Mouse (Mus musculus) right cerebral cortex, postnatal 36 days (tissue): ENCODE measurements at regions not wholly inside any gene's neighbourhood (a gene's known extent, or its start where the extent isn't known, plus 50 kb on each side); places are given as distances from the start of the nearest gene placed in this dataset.
"Not testable (repeated sequence)": the region's sequence is repeated elsewhere in the genome, so short reads cannot be mapped to it uniquely, and the experiment has no call there.

ENCODE experiments used
- DNase-seq, 2 experiments: peaks; one replicate each; pipeline ENCODE4 v3.0.0; 2022; ENCODE audit warnings: low spot score in 2 of 2, mixed read lengths in 1 of 2

DNA sequence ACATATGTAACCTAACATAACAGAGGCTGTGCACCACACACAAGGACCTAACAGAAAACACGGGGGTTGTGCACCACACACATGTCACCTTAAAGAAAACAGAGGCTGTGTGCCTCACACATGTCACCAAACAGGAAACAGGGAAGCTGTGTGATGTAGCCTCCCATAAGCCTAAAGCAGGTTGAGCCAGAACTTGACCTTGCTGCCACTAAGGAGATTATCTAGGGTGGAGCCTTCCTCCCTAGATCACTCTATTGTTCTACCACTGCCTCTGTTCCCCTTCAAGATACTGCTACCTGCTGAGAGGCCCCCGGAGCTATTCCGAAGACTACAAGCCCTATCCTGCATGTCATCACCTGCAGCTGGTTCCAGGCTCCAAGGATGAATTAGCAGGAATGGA, 100.1 kb upstream of the Thrb start:
- not testable (repeated sequence) for DNase-seq

DNA sequence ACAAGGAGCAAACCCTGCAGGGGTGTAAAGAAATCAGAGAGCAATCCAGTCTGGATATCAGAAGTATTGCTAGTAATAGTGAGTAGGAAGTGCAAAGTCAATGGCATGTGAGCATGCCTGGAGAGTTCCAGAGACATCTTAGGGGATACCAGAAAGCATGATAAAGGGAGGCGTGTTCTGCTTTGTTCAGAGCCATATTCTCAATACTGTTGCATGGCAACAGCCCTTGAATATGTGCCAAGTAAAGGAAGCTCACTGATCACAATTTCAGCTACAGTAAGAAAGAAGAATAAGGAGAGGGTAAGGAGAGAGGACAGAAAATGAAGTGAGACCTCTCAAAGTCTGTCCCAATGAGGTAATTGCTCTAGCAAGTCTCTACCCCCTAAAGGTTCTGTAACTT, 92.1 kb upstream of the Thrb start:
- DNase-seq = no peak

DNA sequence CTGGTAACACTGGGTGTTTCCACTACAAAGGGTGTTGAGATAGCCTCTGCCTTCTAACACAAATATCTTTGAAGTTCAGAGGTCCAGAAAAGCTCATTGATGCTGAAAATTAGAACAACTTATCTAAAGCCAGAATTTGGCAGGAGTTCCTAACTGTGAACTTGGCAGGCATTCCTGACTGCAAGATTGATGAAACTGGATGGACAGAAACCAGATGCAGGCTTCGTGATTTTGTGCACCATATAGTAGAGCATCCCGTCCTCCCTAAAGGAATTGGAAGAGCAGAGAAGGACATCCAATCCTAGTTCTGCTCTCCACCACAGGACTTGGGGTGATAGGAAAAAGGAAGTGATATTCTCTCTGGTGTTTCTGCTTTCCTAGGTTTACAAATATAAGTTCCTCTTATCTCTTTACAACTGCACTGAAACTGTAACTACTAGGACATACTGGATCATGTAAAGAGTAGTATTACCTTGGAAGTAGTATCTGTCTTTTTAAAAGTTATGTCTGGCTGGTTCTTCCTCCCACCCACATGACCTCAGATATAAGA, 90.9 kb upstream of the Thrb start:
- DNase-seq = no peak

DNA sequence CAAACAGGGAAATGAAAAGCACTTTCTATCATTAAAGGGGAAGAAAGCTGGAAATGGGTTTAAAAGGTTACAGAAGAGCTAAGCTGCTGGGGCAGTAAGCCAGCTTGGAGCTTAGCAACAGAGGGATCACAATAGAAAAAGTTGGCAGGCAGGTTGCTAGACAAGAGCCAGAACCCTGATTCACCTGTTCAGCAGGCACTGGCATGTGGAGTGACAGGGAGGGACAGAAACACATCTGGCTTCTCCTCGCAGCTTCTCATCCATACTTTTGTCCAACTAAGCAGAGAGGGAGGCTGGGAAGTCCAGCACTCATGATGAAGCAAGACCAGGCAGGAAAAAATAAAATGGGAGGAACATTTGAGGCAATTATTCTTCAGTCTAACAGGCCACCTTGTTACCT, 81.3 kb upstream of the Thrb start:
- no peak for DNase-seq

DNA sequence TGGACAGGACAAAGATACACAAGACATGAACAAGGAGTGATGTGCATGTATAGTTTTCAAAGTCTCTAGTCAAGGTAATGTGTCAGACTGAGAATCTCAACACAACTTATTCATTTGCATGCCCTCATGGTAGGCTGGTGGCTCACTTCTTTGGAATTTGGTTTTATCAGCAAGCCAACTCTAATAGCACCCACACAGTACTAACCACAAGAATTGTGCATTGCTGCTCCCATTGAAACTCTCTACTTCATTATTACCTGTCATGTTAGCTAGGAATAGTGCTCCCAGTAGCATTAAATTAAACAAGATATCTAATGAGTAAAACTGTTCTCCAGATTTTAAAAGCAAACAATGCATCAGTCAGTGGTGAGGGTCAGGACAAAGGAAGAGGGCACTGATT, 70.5 kb upstream of the Thrb start:
- no peak for DNase-seq

DNA sequence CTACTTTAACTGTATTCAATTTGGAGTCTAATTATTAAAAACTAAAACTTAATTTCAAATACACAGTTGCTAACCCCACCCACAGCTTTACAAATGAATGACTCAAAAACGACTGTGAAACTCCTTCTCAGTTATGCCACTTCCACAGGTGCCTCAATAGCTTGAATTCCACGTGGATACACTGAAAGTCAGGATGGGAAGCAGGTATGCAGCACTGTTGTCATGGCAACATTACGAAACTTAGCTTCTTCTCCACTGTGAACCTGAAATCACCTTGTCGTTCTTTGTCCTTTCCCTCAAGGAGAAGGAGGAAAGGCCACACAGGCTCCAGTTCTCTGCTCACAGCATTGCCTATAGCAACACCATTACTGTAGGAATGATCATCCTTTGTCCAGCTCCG, 60.5 kb upstream of the Thrb start:
- DNase-seq = no peak

DNA sequence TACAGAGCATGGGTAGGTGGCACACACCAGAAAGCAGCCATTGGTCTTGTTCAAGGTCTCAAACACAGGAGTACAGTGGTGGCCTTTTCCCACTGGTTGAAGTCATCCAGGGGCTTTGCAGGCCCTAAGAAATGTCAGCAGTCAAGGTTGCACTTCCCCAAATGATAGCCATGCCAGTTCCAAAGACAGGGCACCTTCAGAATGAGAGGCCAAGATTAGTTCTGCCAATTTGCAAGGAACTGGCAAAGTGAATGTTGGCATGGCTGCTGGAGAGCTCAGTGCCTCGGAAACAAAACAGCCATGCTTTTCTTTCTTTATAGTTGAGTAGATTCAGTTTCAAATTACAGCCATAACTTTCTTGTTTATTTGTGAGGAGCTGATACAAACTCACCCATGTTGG, 57.7 kb upstream of the Thrb start:
- no peak for DNase-seq

DNA sequence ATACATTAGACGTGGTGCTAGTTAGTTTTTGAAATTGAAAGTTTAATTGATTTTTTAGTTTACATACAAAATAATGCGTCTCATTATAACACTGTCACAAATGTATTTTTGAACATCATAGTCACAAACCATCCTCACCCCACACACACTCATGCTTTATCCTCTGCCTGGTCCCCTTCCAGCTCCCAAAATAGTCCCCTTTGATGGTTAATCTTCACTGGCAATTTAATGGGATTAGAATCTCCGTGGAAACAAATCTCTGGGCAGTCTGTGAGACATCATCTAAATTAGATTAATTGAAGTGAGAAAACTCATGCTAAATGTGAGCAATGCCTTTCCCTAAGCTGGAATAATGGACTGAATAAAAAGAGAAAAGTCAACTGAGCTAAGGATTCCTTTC, 54.0 kb upstream of the Thrb start:
- DNase-seq = no peak

DNA sequence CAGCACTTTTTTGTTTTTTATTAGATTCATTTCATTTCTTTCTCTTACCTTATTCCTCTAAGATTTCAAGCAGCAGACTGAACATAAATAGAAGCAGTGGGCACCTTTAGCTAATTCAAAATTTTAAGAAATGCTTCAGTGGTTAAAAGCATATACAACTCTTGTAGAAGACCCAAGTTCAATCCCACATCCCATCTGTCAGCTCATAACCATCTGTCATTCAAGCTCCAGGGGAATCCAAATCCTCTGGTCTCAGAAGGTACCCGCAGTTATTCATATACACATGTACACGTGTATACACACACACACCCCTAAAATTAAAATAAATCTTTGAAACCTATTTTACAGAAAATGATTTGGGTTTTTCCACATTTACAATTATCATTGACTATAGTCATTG, 52.9 kb upstream of the Thrb start:
- peak; percentile 12 to 36 for DNase-seq
